1 mouse cellular context compared by ENCODE assay signal in the genomic region with DNA sequence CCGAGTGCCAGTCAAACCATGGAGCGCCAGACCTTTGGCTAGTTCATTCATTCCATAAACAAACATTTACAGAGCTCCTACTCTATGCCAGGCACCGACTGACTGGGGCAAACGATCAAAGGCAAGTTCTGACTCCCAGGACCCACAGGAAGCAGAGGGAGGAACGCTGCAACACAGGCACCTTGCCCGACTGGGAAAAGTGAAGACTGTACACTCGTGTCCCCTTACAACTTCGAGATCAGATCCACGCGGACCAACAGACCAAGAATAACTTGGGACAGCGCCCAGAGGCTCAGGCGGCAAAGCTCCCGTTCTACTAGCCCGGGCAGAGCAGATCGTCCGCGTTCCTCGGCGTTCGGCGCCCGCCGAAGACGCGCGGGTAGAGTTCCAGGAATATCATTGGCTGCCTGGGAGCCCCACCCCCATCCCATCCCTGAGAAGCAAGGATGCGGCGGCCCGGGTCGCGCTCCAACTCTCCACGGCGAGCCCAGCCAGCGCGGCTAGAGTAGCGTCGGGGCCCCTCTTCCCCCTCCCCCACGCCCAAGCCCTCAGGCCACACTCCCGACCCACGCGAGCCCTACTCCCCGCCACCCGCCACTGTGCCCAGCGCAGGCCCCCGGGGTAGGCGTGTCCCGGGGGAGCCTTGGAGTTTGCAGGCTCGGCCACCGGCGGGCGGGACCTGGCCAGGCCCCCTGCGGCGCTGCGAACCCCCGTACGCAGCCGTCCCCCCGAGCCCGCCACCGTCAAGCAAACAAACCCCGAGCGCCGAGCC.
TF ChIP-seq lines count a peak whose summit lies in the region.

No protein-coding gene starts in this region.

TF ChIP-seq in CH12.LX, 34 proteins besides CTCF, POLR2A, EP300 and RAD21 (continued from another document):
- TF ChIP-seq KAT2A (IDR thresholded peaks at IDR 0.05; ENCODE audit: insufficient replicate concordance, low read length), result no peak
